Mouse (Mus musculus): ENCODE data around the gene Rbm4. TPM values are rescaled to one million over a fixed set of nuclear protein-coding genes. Genes with fewer than 3 reads are reported as not detected.

Gene Rbm4
- total and polyA plus RNA-seq, 3 experiments, result 31.4 to 51.6 TPM; not detected in 1

- H3K4me1 ChIP-seq (ENCODE audit: control insufficient read depth in 1 of 2, insufficient read depth in 2 of 2, low read length in 2 of 2), result no peaks in the 10 kb centered on the region
- TF ChIP-seq RAD21 (IDR thresholded peaks at IDR 0.05; ENCODE audit: low read depth, low read length) (no peak), ZC3H11A (IDR thresholded peaks at IDR 0.05; ENCODE audit: low read depth, low read length) (no peak), EP300 (IDR thresholded peaks at IDR 0.05; ENCODE audit: low read depth in 1 of 2, low read length in 2 of 2) (no peak), CHD1 (IDR thresholded peaks at IDR 0.05; ENCODE audit: low read depth, low read length) (no peak), POLR2AphosphoS5 (IDR thresholded peaks at IDR 0.05; ENCODE audit: borderline replicate concordance, low read depth, low read length) (no peak), GABPA (IDR thresholded peaks at IDR 0.05; ENCODE audit: low read depth, low read length) (no peak), NRF1 (IDR thresholded peaks at IDR 0.05; ENCODE audit: insufficient read depth, low read depth, low read length, poor library complexity, severe bottlenecking) (no peak), MAZ (IDR thresholded peaks at IDR 0.05; ENCODE audit: low read depth, low read length) (no peak), CTCF (IDR thresholded peaks at IDR 0.05 in 2 of 3, conservative IDR thresholded peaks at IDR 0.05 in 1 of 3; ENCODE audit: control insufficient read depth in 1 of 3, insufficient read depth in 1 of 3, low read depth in 2 of 3, low read length in 3 of 3, poor library complexity in 1 of 3, severe bottlenecking in 1 of 3) (no peak), TCF12 (IDR thresholded peaks at IDR 0.05; ENCODE audit: low read depth, low read length) (no peak), NELFE (IDR thresholded peaks at IDR 0.05; ENCODE audit: low read depth, low read length) (no peak), ETS1 (IDR thresholded peaks at IDR 0.05; ENCODE audit: low read depth, low read length) (no peak), E2F4 (IDR thresholded peaks at IDR 0.05; ENCODE audit: borderline replicate concordance, low read depth, low read length) (no peak), KAT2A (conservative IDR thresholded peaks at IDR 0.05; ENCODE audit: low read depth, low read length) (no peak), UBTF (IDR thresholded peaks at IDR 0.05; ENCODE audit: borderline replicate concordance, insufficient read depth, low read depth, low read length) (no peak), POLR2AphosphoS2 (IDR thresholded peaks at IDR 0.05; ENCODE audit: low read length) (no peak), RCOR1 (IDR thresholded peaks at IDR 0.05; ENCODE audit: low read depth, low read length) (no peak), POLR2A (IDR thresholded peaks at IDR 0.05; ENCODE audit: control insufficient read depth in 1 of 2, insufficient read depth in 1 of 2, low read depth in 1 of 2, low read length in 2 of 2, poor library complexity in 1 of 2) (no peak)
- no peak for DNase-seq (ENCODE audit: low read depth, low spot score)
These were observed 48.0 kb downstream of the Rbm4 start for GRCm38 (mm10) chr19:4745681-4746080.

GRCm38 (mm10) chr19:4745057-4745456 is 48.6 kb downstream of the Rbm4 start:
- Histone ChIP-seq H3K9ac (ENCODE audit: control insufficient read depth, low read depth, low read length, poor library complexity, severe bottlenecking) (no peak overlapping the region), H3K36me3 (ENCODE audit: control insufficient read depth in 1 of 2, insufficient read depth in 2 of 2, low read length in 2 of 2) (no peaks in the 10 kb centered on the region), H3K9me3 (replicated peaks; ENCODE audit: insufficient read depth, low read length) (no peaks in the 10 kb centered on the region), H3K27ac (ENCODE audit: control insufficient read depth, low read depth, low read length) (no peak overlapping the region), H3K4me3 (ENCODE audit: control insufficient read depth in 1 of 2, insufficient read depth in 1 of 2, low read depth in 2 of 2, low read length in 2 of 2) (no peak overlapping the region), H3K79me2 (ENCODE audit: control insufficient read depth, insufficient read depth, low read length, poor library complexity) (no peaks in the 10 kb centered on the region), H3K27me3 (ENCODE audit: control insufficient read depth in 1 of 2, insufficient read depth in 2 of 2, low read length in 2 of 2) (no peaks in the 10 kb centered on the region), H3K4me1 (ENCODE audit: control insufficient read depth in 1 of 2, insufficient read depth in 2 of 2, low read length in 2 of 2) (no peaks in the 10 kb centered on the region)
- DNase-seq (ENCODE audit: low read depth, low spot score), result no peak
- TF ChIP-seq ELF1 (IDR thresholded peaks at IDR 0.05; ENCODE audit: low read depth, low read length) (no peak), MXI1 (IDR thresholded peaks at IDR 0.05; ENCODE audit: low read depth, low read length) (no peak), UBTF (IDR thresholded peaks at IDR 0.05; ENCODE audit: borderline replicate concordance, insufficient read depth, low read depth, low read length) (no peak), MAX (IDR thresholded peaks at IDR 0.05; ENCODE audit: low read length) (no peak), RAD21 (IDR thresholded peaks at IDR 0.05; ENCODE audit: low read depth, low read length) (no peak), ZKSCAN1 (IDR thresholded peaks at IDR 0.05; ENCODE audit: low read depth, low read length) (no peak), TCF12 (IDR thresholded peaks at IDR 0.05; ENCODE audit: low read depth, low read length) (no peak), JUND (IDR thresholded peaks at IDR 0.05; ENCODE audit: low read depth, low read length) (no peak), USF1 (IDR thresholded peaks at IDR 0.05; ENCODE audit: low read depth, low read length) (no peak), CTCF (IDR thresholded peaks at IDR 0.05 in 2 of 3, conservative IDR thresholded peaks at IDR 0.05 in 1 of 3; ENCODE audit: control insufficient read depth in 1 of 3, insufficient read depth in 1 of 3, low read depth in 2 of 3, low read length in 3 of 3, poor library complexity in 1 of 3, severe bottlenecking in 1 of 3) (no peak), POLR2AphosphoS5 (IDR thresholded peaks at IDR 0.05; ENCODE audit: borderline replicate concordance, low read depth, low read length) (no peak), E2F4 (IDR thresholded peaks at IDR 0.05; ENCODE audit: borderline replicate concordance, low read depth, low read length) (no peak), RCOR1 (IDR thresholded peaks at IDR 0.05; ENCODE audit: low read depth, low read length) (no peak)

More at GRCm38 (mm10) chr19:4745681-4746080, 48.0 kb downstream of the Rbm4 start:
- Histone ChIP-seq H3K9ac (ENCODE audit: control insufficient read depth, low read depth, low read length, poor library complexity, severe bottlenecking) (no peak overlapping the region), H3K27ac (ENCODE audit: control insufficient read depth, low read depth, low read length) (no peak overlapping the region), H3K4me3 (ENCODE audit: control insufficient read depth in 1 of 2, insufficient read depth in 1 of 2, low read depth in 2 of 2, low read length in 2 of 2) (no peak overlapping the region), H3K27me3 (ENCODE audit: control insufficient read depth in 1 of 2, insufficient read depth in 2 of 2, low read length in 2 of 2) (no peaks in the 10 kb centered on the region), H3K79me2 (ENCODE audit: control insufficient read depth, insufficient read depth, low read length, poor library complexity) (no peaks in the 10 kb centered on the region), H3K9me3 (replicated peaks; ENCODE audit: insufficient read depth, low read length) (no peaks in the 10 kb centered on the region), H3K36me3 (ENCODE audit: control insufficient read depth in 1 of 2, insufficient read depth in 2 of 2, low read length in 2 of 2) (no peaks in the 10 kb centered on the region)
